Mouse (Mus musculus): ENCODE results near the gene Rnf216.

Rnf216 gene

GRCm38 (mm10) chr5:143052677-143053076 is 60.1 kb downstream of the Rnf216 start:
- no peak for DNase-seq

DNA sequence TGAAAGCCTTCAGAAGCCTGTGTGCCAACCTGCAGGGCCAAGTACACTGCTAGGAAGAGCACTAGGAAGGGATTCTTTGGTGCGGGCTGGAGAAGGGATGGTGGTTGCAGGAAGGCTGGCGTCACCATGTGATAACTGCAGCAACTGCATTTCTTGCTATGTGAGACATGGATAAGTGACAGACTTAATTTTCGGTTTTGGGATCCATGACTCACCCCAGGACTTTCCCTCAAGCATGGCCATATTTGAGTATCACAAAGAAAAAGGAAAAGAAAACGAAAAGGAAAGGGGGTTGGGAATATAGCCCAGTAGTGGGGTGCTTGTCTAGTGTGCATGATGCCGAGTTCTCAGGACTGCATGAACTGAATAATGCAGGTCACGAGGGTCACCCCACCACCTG is 60.9 kb downstream of the Rnf216 start:
- DNase-seq = no peak

DNA sequence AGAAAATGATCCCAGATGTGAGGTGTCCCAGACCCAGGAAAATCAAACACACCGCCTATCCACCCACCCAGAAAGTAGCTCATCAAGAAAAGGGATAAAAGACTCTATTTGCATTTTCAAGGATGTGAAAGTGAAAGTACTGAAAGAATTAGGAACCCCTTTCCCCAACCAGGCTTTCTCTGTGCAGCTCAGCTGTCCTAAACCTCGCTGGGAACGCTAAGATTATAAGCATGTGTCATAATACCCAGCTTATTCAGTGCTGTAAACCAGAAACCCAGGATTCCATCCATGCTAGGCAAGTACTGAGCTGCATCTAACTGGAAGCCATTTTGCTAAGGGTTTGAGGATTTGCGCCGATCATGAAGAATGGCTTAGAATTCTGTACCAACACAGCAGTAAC is 62.5 kb downstream of the Rnf216 start:
- no peak for DNase-seq

- DNase-seq = no peak
Measured at GRCm38 (mm10) chr5:143049746-143050145, 63.0 kb downstream of the Rnf216 start.

- no peak for DNase-seq
Measured at GRCm38 (mm10) chr5:143049013-143049385, 63.8 kb downstream of the Rnf216 start.

DNA sequence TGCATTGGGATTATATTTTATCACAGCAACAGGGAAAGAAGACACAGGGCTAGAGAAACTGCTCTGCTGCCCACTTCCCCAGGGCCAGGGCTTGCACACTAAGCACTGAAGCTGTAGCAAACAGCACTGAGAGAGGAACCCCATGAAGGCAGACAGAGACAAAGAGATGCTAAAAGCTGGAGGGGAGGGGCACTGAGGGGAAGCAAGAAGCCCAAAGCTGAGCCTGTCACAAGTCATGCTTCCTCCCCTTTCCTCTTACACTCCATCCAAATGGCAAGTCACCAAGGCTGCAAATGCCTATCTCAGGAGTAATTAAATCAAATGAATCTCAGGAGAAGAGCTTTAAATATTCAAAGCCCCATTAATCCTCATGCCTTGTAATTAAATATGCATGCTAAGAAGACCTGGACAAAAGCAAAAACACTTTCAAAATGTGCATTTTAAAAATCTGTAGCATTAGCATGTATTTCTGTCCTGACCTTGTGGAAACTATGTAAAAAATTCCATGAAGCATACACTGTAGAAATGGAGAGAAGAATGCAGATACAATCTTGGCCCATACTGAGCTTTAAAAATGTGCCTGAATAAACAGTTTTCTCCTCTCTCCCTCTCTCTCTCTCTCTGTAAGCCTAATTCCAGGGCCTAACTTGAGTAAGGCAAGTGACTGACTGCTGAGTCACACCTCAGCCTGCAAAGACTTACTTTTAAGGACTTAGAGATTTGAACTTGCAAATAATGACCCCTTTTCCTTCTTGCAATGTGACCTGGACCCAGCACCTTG is 64.4 kb downstream of the Rnf216 start:
- DNase-seq = no peak

DNA sequence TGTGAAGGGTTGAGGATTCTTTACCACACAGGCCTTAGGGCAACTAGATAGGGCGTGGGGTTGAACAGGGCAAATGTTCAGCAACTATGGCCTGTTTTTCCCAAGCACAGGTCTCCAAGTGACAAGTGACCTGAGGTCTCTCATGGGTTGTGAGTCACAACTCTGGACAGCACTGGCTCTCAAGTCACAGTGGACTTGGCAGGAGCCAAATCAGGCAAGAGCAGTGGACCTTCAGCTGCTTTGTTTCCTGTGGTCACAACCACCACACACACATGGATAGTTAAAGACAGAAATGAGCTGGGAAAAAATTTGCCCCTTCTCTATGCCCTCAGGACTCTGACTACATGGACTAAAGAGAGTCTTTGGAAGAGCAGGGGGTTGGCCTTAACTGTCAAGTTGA is 65.2 kb downstream of the Rnf216 start:
- DNase-seq = no peak

GRCm38 (mm10) chr5:143043902-143044301 is 68.9 kb downstream of the Rnf216 start:
- no peak for DNase-seq

DNA sequence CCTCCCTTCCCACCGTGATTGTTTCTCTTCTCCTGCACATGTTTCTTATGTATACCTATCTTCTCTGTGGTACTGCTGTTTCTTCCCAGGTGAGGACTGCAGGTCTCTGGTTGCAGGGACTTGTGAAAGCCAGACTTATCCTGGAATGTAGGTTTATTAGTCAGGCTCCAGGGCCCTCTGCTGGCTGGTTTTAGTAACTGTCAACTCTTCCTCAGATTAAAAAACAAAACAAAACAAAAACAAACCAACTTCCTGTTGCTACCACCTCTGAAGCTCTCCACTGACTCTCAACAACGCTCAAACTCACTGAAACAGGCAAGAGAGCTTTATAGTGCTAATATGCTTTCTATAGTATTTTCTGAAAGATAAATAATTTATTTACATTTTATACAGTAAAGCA is 69.5 kb downstream of the Rnf216 start:
- DNase-seq = no peak

GRCm38 (mm10) chr5:143038794-143039193 is 74.0 kb downstream of the Rnf216 start:
- no peak for DNase-seq

DNA sequence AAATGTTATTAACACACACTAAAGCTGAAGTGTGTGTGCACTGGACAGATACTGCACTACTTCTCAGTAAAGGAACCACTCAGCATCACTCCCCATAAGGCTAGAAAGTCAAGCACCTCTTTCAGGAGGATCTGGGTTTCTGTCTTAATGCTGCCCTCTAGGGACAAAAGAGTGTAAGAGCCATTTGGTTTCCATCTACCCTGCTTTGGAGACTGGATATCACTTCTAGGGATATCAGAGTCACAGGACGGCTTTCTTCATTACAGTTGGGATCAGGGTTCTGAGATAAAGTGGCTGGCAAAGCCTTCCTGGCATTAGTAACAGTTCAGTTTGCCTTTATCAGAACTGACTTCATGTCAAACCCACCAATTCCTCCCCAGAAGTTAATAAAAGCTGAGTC is 75.6 kb downstream of the Rnf216 start:
- DNase-seq = peak; percentile 18

DNA sequence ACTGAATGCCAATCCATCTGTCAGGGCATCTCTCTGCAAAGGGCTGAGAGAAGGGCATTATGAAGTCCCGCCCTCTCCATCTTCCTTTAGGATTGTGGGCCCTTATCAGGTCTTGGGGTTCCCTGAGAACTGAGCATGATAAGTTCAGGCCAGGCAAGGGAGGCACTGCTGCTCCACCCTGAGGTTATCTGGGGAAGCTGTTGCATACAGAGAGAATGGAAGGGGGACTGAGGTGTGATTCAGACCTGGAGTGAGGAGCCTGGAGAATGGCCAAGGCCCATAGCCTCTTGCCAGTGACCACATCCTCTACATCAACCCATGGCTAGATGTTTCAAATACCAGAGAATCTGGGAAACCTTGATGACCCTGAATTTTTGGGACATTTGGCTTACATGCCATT is 76.7 kb downstream of the Rnf216 start:
- no peak for DNase-seq

- DNase-seq = no peak
Measured at GRCm38 (mm10) chr5:143035271-143035670, 77.5 kb downstream of the Rnf216 start.

DNA sequence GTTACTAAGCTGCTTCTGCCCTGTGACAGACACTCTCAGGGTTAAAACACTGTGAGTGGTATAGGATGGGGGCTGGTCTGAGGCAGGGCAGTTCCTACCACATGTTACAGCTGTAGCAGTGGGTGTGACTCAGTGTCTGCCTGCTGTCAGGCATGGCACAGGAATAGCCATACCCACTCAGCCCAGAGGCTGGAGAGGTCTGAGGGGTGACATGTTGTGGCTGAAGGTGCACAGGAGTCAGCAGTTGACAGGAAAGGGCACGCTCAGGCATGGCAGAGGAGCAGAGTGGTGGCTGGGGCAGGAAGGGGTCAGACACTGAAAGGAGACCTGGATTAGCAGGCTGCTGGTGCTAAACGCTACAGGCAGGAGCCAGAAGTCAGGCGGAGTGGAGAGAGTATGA is 78.7 kb downstream of the Rnf216 start:
- DNase-seq = no peak

GRCm38 (mm10) chr5:143033277-143033676 is 79.5 kb downstream of the Rnf216 start:
- no peak for DNase-seq

DNA sequence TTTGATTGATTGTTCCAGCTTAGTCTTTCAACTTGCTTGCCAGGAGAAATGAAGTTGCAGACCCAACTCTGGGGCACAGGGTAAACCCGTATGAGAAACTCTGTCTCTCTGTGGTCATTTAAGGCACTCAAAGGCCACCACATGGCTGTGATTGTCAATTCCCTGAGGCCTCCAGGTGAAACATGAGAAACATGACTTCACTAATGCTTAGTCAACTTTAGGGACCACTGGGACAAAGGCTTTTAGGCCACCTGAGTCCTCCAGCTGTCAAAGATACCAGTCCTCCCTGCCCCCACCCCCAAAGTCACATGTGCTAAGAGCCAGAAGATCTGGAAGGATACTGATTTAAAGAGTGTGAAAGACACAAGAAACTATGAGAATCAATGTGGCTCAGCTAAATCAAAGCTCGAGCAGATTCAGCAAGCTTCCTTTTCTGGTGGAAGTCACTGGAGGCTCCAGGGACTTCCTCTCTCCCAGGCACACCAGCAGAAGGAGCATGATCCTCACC is 80.1 kb downstream of the Rnf216 start:
- DNase-seq = no peak

- no peak for DNase-seq
Measured at GRCm38 (mm10) chr5:143031681-143032080, 81.1 kb downstream of the Rnf216 start.

DNA sequence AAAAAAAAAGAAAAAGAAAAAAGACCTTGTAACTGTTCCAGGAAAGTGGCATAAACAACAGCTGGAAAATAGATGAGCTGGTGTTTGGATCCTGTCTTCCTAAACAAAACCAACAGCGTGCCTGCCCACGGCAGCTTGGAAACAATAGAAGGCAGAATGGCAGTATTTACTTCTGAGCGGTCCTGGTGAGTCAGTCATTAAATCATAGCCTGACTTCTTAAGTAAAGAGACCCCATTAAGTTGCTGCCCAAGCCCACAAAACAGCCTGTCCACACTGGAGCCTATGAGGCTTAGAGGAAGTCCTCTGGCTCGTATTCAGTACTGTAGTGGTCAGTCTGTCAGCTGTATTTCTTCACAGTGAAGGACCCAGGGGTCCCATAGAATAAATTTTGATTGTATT is 81.6 kb downstream of the Rnf216 start:
- no peak for DNase-seq

- no peak for DNase-seq
Measured at GRCm38 (mm10) chr5:143023887-143024286, 88.9 kb downstream of the Rnf216 start.

GRCm38 (mm10) chr5:143022956-143023355 is 89.8 kb downstream of the Rnf216 start:
- DNase-seq = no peak

DNA sequence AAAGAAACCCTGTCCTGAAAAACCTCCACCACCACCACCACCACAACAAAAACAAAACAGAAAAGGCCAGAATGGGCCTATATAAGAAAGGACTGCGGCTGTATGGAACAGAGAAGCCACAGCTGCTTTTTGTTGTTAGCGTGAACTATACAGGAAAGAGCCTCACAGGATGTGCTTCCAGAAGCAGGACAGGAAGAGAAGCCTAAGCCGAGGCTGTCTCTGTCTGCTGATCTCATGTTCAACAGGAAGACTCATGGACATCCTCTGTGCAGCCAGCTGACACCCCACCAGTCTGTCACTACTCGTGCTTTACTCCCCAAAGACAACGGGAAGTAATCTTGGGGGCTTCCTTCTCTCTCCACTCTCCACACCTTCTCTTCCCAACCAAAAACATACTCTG is 95.4 kb downstream of the Rnf216 start:
- no peak for DNase-seq

GRCm38 (mm10) chr5:143009383-143009782 is 103.4 kb downstream of the Rnf216 start:
- no peak for DNase-seq

DNA sequence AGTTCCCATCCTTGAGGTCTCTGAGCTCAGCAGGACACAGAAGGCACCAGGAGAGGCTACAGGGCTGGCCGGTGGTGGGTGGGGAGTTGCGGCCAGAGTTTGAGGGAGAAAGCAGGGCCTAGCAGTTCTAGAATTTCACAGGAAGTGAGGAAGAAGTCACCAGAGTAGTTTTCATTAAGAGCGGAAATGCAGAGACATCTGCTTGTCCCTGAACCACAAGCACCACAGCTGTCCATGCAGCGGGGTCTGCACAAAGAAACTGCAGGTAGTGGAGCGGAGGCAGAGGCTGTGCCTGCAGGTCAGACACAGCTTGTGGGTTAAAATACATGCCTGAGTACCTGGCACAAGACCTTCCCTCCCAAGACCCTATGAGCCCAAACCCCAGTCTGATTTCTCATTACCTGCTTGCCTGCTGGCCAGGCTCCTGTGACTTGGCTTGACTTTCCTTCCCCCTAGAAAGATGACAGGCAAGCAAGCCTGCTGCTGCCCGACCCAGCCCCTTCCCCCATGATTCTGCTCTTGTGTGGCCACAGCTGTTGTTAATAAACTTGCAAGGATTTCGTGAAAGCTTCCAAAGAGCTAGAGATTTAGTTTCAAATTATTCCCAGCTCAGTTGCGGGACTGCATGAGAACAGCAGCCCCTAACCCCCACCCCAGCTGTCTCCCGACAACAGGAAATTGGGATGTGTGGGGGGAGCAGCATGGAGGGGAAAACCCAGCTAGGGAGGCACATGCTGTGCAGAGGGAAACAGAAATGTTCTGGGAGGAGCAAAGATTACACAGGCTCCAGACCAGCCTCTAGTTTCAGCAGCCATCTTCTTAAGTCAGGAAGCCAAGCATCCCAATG is 111.9 kb downstream of the Rnf216 start:
- DNase-seq = no peak

- DNase-seq = no peak
Measured at GRCm38 (mm10) chr5:143000091-143000490, 112.7 kb downstream of the Rnf216 start.

Measured in cerebellum, adult 11 months (tissue).